Mouse (Mus musculus) ES-Bruce4 (cell line): ENCODE results near the gene Eif4g1.

ENCODE experiments used
- CTCF ChIP-seq: IDR thresholded peaks from one replicate; pipeline ENCODE4 v1.8.1; 2011; ENCODE audit warnings: low read depth, low read length
- EP300 ChIP-seq: IDR thresholded peaks from 2 replicates; pipeline ENCODE4 v1.6.1; 2011; ENCODE audit warnings: low read depth, low read length; ENCODE audit not compliant: insufficient read depth

DNA sequence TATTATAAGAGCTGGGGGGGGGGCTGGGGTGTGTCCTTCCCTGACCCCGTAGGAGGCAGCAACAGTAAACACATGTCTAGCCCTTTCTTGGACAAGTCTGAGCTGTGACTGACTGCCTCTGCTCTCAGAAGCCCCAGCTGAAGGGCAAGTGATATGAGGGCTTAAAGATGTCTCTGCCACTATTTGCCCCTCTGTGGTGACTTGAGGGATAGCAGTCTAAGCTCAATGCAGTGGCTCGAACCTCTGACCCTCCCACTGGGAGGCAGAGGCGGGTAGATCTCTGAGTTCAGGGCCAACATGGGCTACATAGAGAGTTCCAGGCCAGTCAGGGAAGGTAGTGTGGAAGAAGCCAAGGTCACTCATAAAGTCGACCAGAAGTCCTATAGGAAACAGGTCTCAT is 42.7 kb downstream of the Eif4g1 start:
- TF ChIP-seq CTCF (peak; percentile 18), EP300 (no peak)
